Mouse (Mus musculus) hindbrain, embryonic 11.5 days (tissue): ENCODE measurements around the gene Mgmt. TPM values are rescaled to one million over a fixed set of nuclear protein-coding genes. Genes with fewer than 3 reads are reported as not detected.

ENCODE experiments used
- ATAC-seq: fragments of 200-750 bp; cut with Nextera tagmentation; 2 replicates; pipeline ENCODE4 v1.8.0; 2017; ENCODE audit warnings: mild to moderate bottlenecking, moderate TSS enrichment, moderate library complexity; ENCODE audit not compliant: low FRiP score
- DNase-seq: peaks from one replicate; pipeline ENCODE4 v3.0.0-alpha.2; 2015; ENCODE audit warnings: low spot score
- H3K27ac ChIP-seq: fragments of 300-500 bp; sonication (generic); 2 replicates; pipeline ENCODE4 v1.5.1; 2014; ENCODE audit warnings: mild to moderate bottlenecking, low read depth, low read length
- H3K27me3 ChIP-seq: fragments of 300-500 bp; sonication (generic); 2 replicates; pipeline ENCODE4 v1.6.1; 2014; ENCODE audit warnings: mild to moderate bottlenecking, low read length, moderate library complexity, mixed read lengths; ENCODE audit not compliant: control insufficient read depth, insufficient read depth
- H3K36me3 ChIP-seq: fragments of 300-500 bp; sonication (generic); 2 replicates; pipeline ENCODE4 v1.6.1; 2014; ENCODE audit warnings: mild to moderate bottlenecking, low read length, moderate library complexity, mixed read lengths; ENCODE audit not compliant: control insufficient read depth, insufficient read depth
- H3K4me1 ChIP-seq: fragments of 300-500 bp; sonication (generic); replicated peaks from 2 replicates; pipeline ENCODE4 v1.6.1; 2014; ENCODE audit warnings: low read length, mixed read lengths; ENCODE audit not compliant: control insufficient read depth, insufficient read depth
- H3K4me2 ChIP-seq: fragments of 300-500 bp; sonication (generic); replicated peaks from 2 replicates; pipeline ENCODE4 v1.6.1; 2014; ENCODE audit warnings: mild to moderate bottlenecking, low read depth, low read length
- H3K4me3 ChIP-seq: fragments of 300-500 bp; sonication (generic); 2 replicates; pipeline ENCODE4 v1.5.1; 2014; ENCODE audit warnings: low read depth, low read length
- H3K9ac ChIP-seq: fragments of 300-500 bp; sonication (generic); 2 replicates; pipeline ENCODE4 v1.6.1; 2014; ENCODE audit warnings: low read depth, low read length
- H3K9me3 ChIP-seq: fragments of 300-500 bp; sonication (generic); 2 replicates; pipeline ENCODE4 v1.6.1; 2016; ENCODE audit warnings: low read length; ENCODE audit not compliant: control insufficient read depth
- WGBS: fragments of 180-500 bp; shearing (Covaris S2); extraction: QIAGEN DNeasy Blood & Tissue Kit; methylation state at CpG from one replicate; pipeline ENCODE4 v1.1.7; 2014; 5-methylcytosine and 5-hydroxymethylcytosine counted together
- polyA plus RNA-seq: library from polyadenylated mRNA; unstranded; fragments of >200 nt; fragmentation: Nextera tagmentation; extraction: Ambion mirVana; gene quantifications from 2 replicates; pipeline ENCODE4 v1.2.1, GENCODE M21; 2014

Mgmt gene
- polyA plus RNA-seq, 1 experiment from 2014 or later = 3.9 TPM

DNA sequence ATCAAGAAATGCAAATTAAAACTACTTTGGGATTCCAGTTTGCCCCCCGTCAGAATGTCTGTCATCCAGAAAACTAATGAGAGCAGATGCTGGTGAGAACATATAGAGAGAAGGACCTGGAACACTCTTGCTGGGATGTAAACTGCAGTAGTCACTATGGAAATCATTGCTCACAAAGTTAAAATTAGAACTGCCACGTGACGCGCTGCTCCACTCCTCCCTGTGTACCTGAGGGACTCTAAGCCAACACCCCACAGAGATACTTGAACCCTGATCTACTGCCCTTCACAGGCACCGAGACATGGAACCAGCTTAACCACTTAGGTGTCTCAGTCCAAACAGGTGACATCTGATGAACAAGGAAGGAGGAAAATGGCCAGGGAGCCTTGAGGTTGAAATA is 171.0 kb downstream of the Mgmt start:
- H3K9me3 ChIP-seq = no peaks in the 10 kb centered on the region
- H3K4me2 ChIP-seq = no peak overlapping the region
- no peak for ATAC-seq
- WGBS = 89% methylated on average over 5 of the region's 5 CpGs
- no peak overlapping the region for H3K9ac ChIP-seq
- H3K4me1 ChIP-seq = no peaks in the 10 kb centered on the region
- no peak overlapping the region for H3K27ac ChIP-seq
- no peaks in the 10 kb centered on the region for H3K36me3 ChIP-seq
- H3K4me3 ChIP-seq = no peak overlapping the region
- no peak for DNase-seq
- H3K27me3 ChIP-seq = no peaks in the 10 kb centered on the region

DNA sequence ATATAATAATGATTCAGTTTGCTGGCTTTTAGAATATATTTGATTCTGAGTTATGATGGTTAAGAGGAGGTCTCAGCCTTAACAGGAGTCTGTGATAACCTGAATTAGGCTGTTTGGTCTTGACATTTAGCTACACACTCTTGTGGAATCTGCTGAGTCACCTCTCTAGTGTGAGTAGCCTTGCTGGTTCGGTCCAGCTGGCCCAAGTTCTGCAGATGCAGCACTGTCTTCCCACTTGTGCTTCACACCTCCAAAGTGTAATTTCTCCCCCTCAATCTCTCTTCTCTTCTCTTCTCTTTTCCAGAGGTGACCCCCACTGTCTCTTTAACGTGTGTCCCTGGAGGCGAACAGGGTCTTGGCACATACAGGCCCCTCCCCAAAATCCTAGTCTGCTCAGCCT is 171.8 kb downstream of the Mgmt start:
- DNase-seq (no peak), ATAC-seq (no peak)
- Histone ChIP-seq H3K36me3 (no peaks in the 10 kb centered on the region), H3K4me1 (no peaks in the 10 kb centered on the region), H3K9me3 (no peaks in the 10 kb centered on the region), H3K4me2 (no peak overlapping the region), H3K4me3 (no peak overlapping the region), H3K27me3 (no peaks in the 10 kb centered on the region), H3K9ac (no peak overlapping the region), H3K27ac (no peak overlapping the region)
- 86% methylated on average over 3 of the region's 3 CpGs for WGBS

DNA sequence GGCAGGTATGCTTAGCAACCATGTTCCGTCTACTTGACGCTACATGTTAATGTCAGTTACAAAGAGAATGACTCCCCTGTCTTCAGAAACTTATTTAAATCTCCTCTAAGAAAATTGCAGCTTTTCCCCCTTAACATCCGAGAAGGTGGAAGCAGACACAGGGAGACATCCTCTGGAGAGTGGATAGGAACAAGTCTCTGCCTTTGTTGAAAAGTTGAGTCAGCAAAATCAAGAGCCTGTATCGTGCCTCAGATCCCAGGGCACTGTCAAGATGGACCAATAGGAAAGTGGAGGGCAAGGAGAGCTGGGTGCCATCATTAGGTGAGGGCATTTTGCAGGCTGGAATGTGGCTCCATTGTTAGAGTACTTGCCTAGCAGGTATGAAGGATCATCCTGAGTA is 172.6 kb downstream of the Mgmt start:
- Histone ChIP-seq H3K4me2 (no peak overlapping the region), H3K4me3 (no peak overlapping the region), H3K9me3 (no peaks in the 10 kb centered on the region), H3K36me3 (no peaks in the 10 kb centered on the region), H3K4me1 (no peaks in the 10 kb centered on the region), H3K27me3 (no peaks in the 10 kb centered on the region), H3K9ac (no peak overlapping the region), H3K27ac (no peak overlapping the region)
- 84% methylated on average over 4 of the region's 4 CpGs for WGBS
- DNase-seq (no peak), ATAC-seq (no peak)

DNA sequence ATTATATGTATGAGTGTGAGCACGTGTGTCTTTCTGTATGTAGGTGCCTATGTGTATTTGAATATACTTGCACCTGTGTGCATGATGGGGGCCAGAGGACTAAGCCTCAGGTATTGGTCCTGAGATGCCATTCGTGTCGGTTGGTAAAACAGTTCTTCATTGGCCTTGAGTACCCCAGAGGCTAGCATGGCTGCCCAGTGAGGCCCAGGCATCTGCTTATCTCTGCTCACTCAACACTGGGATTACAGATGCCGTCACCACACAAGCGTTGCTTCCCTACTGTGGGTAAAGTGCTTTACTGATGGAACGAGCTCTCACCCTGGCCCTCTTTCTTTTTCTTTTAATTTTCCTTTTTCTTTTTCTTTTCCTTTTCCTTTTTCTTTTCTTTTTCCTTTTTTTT is 173.3 kb downstream of the Mgmt start:
- 91% methylated on average over 6 of the region's 6 CpGs for WGBS
- Histone ChIP-seq H3K4me1 (no peaks in the 10 kb centered on the region), H3K27me3 (no peaks in the 10 kb centered on the region), H3K4me2 (no peak overlapping the region), H3K4me3 (no peak overlapping the region), H3K27ac (no peak overlapping the region), H3K9ac (no peak overlapping the region), H3K9me3 (no peaks in the 10 kb centered on the region), H3K36me3 (no peaks in the 10 kb centered on the region)
- DNase-seq (no peak), ATAC-seq (no peak)

DNA sequence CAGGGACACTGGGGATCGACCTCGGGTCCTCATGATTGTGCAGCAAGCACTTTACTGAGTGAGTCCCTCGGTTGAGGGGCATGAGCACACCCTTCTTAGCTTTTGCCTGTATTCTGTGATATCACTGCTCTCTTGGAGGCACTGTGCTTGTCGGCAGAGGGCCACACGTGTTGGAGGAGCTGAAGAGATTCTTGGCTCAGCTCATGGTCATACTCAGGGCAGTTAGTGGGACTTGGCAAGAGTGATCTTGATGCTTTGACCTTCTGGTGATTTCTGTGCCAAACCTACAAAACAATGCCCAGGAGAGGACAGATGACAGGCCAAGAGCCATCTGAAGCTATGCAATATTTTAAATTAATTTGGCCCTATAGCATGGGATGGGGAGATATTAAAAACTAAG is 174.4 kb downstream of the Mgmt start:
- Histone ChIP-seq H3K27ac (no peak overlapping the region), H3K36me3 (no peaks in the 10 kb centered on the region), H3K4me3 (no peak overlapping the region), H3K9ac (no peak overlapping the region), H3K4me2 (no peak overlapping the region), H3K27me3 (no peaks in the 10 kb centered on the region), H3K4me1 (no peaks in the 10 kb centered on the region), H3K9me3 (no peaks in the 10 kb centered on the region)
- DNase-seq (no peak), ATAC-seq (no peak)
- 96% methylated on average over 5 of the region's 5 CpGs for WGBS

DNA sequence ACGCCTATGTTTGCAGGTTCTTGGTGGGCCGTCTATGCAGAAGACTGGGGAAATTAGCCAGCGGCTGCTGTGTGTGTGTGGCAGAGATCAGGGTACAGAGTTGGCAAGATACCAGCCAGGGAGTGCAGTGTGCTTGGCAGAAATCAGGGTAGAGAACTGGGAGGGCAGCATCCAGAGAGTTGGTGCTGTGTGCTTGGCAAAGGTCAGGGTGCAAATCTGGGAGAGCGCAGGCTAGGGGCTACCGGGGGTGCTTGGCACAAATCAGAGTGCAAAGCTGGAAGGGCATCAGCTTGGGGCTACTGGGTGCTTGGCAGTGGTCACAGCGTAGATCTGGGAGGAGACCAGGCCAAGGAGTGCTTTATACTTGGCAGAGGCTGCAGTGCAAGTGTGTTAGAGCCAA is 175.4 kb downstream of the Mgmt start:
- Histone ChIP-seq H3K4me1 (no peaks in the 10 kb centered on the region), H3K36me3 (no peaks in the 10 kb centered on the region), H3K4me2 (no peak overlapping the region), H3K4me3 (no peak overlapping the region), H3K27ac (no peak overlapping the region), H3K9me3 (no peaks in the 10 kb centered on the region), H3K27me3 (no peaks in the 10 kb centered on the region), H3K9ac (no peak overlapping the region)
- DNase-seq (no peak), ATAC-seq (no peak)
- WGBS = 96% methylated on average over 6 of the region's 6 CpGs

DNA sequence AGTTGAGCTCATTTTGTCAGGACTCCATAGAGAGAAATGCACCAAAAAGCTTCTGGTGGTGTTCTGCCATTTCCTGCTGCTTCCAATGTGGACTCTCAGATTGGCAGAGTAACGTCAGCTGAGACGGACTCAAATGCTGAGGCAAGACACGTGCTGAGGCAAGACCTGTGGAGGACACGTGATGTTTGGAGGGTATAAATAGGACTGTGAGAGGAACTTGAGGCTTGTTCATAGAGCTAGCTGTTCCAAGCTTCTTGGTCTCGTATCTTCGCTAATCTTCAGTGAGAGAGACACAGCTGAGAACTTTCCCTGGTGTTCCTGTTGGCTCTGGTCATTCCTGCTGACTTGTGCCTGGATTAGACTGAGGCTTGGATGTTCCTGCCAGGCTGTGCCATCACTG is 176.9 kb downstream of the Mgmt start:
- H3K27me3 ChIP-seq = no peaks in the 10 kb centered on the region
- no peak overlapping the region for H3K4me2 ChIP-seq
- no peaks in the 10 kb centered on the region for H3K9me3 ChIP-seq
- H3K4me3 ChIP-seq = no peak overlapping the region
- WGBS = 88% methylated on average over 6 of the region's 6 CpGs
- no peak overlapping the region for H3K9ac ChIP-seq
- DNase-seq (no peak), ATAC-seq (no peak)
- no peaks in the 10 kb centered on the region for H3K4me1 ChIP-seq
- H3K27ac ChIP-seq = no peak overlapping the region
- no peaks in the 10 kb centered on the region for H3K36me3 ChIP-seq

DNA sequence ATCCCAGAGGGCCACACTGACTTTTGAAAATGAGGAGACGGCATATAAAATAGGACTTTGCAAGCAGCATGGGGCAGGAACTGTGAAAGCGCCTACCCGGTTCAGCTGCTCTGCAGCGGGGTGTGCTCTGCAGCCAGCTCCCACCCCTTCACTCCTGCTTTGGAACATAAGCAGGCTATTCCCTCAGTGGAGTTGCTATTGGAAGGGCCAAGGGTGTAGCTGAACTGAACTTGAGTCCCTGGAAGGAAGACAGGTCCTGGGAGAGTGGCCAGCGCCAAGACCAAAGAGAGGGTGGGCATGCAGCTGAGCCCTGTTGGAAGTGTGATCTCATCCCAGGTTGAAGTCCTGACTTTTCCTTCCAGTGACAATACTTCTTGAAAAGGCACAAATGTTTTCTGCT is 179.5 kb downstream of the Mgmt start:
- no peak for ATAC-seq
- Histone ChIP-seq H3K9ac (no peak overlapping the region), H3K9me3 (no peaks in the 10 kb centered on the region), H3K27me3 (no peaks in the 10 kb centered on the region), H3K4me2 (no peak overlapping the region), H3K27ac (no peak overlapping the region), H3K4me1 (no peaks in the 10 kb centered on the region), H3K36me3 (no peaks in the 10 kb centered on the region), H3K4me3 (no peak overlapping the region)
- 80% methylated on average over 5 of the region's 5 CpGs for WGBS
- DNase-seq = no peak

DNA sequence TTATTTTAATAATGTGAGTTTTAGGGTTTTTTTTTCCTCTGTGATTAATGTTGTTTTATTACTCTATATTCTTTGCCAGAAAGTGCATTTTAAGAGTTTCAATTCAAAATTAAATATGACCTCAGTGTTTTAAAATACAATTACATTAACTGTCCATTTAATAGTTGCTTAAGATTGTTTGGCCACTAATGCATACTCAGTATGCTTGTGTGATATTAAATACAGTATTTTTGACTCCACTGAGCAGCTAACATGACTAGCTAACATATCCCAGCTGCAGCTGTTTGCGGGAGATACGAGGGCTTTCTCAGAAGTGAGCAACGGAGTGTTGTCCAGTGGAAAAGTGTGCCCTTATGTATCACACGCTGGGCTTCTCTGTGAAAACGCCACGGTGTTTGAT is 179.9 kb downstream of the Mgmt start:
- Histone ChIP-seq H3K27ac (no peak overlapping the region), H3K4me3 (no peak overlapping the region), H3K36me3 (no peaks in the 10 kb centered on the region), H3K4me2 (no peak overlapping the region), H3K27me3 (no peaks in the 10 kb centered on the region), H3K4me1 (no peaks in the 10 kb centered on the region), H3K9me3 (no peaks in the 10 kb centered on the region), H3K9ac (no peak overlapping the region)
- DNase-seq (no peak), ATAC-seq (no peak)
- WGBS = 84% methylated on average over 6 of the region's 6 CpGs
